Mouse (Mus musculus) heart, postnatal 0 days (tissue): Measurements from ENCODE around the gene Ryr3.

Experiments used
- CTCF ChIP-seq: IDR thresholded peaks from 2 replicates; pipeline ENCODE4 v1.5.1; 2016; ENCODE audit warnings: antibody characterized with exemption, control low read depth, low read depth
- EP300 ChIP-seq: IDR thresholded peaks from 2 replicates; pipeline ENCODE4 v1.6.1; 2016; ENCODE audit warnings: antibody characterized with exemption, low read depth

GRCm38 (mm10) chr2:113181701-113182100 lies 35.2 kb downstream of the Ryr3 start:
- TF ChIP-seq EP300 (no peak), CTCF (no peak)
